Mouse (Mus musculus) gastrocnemius, postnatal 25 days (tissue): ENCODE measurements around the gene Slc4a4. TPM values are rescaled to one million over a fixed set of nuclear protein-coding genes. Genes with fewer than 3 reads are reported as not detected.
"Not testable (repeated sequence)": the region's sequence is repeated elsewhere in the genome, so short reads cannot be mapped to it uniquely, and the experiment has no call there.

Experiments
- DNase-seq: peaks from one replicate; pipeline ENCODE4 v3.0.0; 2022
- total RNA-seq, 2 experiments: library from RNA; stranded (reverse); gene quantifications; 1 replicate in 1 of 2; 2 replicates in 1 of 2; pipeline ENCODE4 v1.2.3; 2021

The Slc4a4 gene
- total RNA-seq, 2 experiments from 2014 or later = 9.7 to 12.3 TPM

DNA sequence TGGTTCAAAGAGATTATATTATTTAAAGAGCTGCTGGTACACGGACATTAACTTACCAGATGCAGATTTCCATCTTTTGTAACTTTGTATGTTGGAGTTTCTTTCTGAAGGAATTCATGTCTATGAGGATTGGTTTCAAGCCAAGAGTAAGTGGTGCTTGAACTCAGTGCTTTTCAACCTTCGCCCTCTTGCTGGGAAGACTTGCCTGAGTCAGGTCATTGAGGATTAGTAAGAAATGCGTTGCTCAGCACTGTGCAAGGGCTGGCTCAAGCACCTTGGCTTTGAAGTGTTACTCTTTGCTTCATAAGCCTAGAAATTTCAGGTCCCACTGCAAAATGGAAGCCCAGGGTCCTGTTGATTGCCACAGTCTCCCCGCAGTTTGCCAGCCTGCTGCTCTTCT, 196.9 kb downstream of the Slc4a4 start:
- DNase-seq = no peak

GRCm38 (mm10) chr5:89087916-89088315, 201.3 kb downstream of the Slc4a4 start:
- DNase-seq = no peak

- no peak for DNase-seq
Observed at GRCm38 (mm10) chr5:89088462-89088861, 201.8 kb downstream of the Slc4a4 start.

DNA sequence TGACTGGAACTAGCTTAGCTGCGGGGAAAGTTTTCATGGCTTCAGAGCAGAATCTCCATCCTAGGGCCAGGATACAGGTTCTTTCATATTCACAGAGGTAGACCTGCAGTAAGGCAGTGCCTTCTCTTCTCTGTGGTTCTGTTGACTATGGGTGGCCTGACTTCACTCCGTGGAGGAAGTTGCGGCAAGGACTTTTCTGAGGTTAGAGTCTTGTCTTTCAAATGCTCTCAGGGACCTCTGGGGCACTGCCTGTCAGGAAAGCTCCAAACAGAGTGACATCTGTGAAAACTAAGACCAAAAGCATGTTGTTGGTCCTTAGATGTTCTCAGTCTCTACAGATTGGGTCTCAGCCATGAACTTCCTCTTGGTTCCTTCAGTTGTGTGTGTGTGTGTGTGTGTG, 203.5 kb downstream of the Slc4a4 start:
- no peak for DNase-seq

GRCm38 (mm10) chr5:89096371-89096770, 209.8 kb downstream of the Slc4a4 start:
- DNase-seq = no peak

GRCm38 (mm10) chr5:89097291-89097690, 210.7 kb downstream of the Slc4a4 start:
- no peak for DNase-seq

DNA sequence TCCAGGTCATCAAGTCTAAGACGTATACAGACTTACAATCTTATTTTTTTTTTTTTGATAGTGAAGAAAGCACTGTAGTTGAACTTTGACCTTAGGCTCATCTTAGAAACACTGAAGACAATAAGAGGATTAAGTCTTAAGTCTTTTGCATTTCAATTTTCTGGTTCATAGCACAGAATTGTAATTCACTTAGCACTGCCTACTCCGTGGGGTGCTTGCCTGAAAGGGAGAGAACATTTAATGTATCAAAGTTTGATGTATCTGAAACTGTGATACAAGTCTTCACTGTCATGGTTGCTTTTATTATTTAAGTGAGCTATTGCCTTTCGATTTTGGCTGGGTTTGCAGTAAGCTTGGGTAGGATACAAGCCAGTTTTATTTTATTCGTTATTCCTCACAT, 211.5 kb downstream of the Slc4a4 start:
- DNase-seq = no peak

DNA sequence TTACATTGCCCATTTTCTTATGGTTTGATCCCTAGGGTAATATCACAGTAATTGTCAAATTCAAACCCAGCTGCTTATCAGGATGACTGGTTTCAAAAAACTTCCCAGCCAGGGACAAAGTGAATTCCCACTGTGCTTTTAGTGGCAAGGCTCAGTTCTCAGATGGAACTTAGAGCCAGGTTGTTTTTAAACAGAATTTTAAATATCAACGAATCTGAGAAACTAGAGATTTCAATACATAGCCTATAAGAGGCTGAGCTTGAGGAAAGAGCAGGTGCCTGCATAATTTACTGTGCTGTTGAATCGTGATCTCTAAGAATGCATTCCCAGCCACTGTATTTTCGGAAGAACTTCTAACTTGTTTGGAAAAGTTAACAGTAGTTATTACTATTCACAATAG, 213.3 kb downstream of the Slc4a4 start:
- DNase-seq = no peak

DNA sequence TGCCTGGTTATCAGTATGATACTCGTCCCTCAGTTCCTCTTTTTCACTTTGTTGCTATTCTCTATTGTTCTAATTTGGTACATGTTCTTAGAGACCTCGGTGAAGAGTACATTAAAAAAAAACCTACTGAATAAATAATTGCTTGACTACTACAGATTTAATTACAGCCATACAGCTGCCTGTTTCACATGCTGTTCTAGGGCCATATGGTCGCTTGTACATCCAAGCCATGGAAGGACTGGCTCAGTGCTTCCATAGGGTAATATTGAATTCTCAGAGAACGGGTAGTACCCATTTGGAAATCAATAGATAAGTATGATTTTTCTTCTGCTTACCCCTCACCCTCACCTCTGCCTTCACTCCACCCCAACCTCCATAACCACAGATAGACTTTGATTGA, 215.9 kb downstream of the Slc4a4 start:
- no peak for DNase-seq

- no peak for DNase-seq
Observed at GRCm38 (mm10) chr5:89105346-89105745, 218.7 kb downstream of the Slc4a4 start.

- DNase-seq = no peak
Observed at GRCm38 (mm10) chr5:89106217-89106616, 219.6 kb downstream of the Slc4a4 start.

- no peak for DNase-seq
Observed at GRCm38 (mm10) chr5:89108809-89109208, 222.2 kb downstream of the Slc4a4 start.

DNA sequence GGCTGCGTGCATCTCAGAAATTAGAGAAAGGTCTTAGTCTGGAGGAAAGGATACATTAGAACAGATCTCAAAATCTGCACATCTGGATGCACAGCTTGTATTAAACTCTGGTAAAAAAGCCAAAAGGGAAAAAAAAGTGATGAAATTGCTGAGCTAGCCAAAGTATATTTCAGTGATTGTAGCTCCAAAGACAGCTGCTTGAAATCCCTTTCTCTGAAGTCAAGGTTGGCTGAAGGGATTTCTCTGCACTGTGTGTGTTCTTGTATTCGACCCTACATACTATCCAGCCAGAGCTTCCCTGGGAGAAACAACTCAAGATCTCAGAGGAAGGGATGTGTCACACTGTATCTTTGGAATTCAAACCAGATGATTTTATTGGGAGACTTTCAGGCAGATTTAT, 223.2 kb downstream of the Slc4a4 start:
- no peak for DNase-seq

GRCm38 (mm10) chr5:89111987-89112386, 225.4 kb downstream of the Slc4a4 start:
- not testable (repeated sequence) for DNase-seq

- DNase-seq = no peak
Observed at GRCm38 (mm10) chr5:89120881-89121280, 234.3 kb downstream of the Slc4a4 start.

- DNase-seq = no peak
Observed at GRCm38 (mm10) chr5:89123270-89123903, 236.8 kb downstream of the Slc4a4 start.

- DNase-seq = no peak
Observed at GRCm38 (mm10) chr5:89128210-89128609, 241.6 kb downstream of the Slc4a4 start.

- DNase-seq = no peak
Observed at GRCm38 (mm10) chr5:89135776-89136175, 249.2 kb downstream of the Slc4a4 start.

DNA sequence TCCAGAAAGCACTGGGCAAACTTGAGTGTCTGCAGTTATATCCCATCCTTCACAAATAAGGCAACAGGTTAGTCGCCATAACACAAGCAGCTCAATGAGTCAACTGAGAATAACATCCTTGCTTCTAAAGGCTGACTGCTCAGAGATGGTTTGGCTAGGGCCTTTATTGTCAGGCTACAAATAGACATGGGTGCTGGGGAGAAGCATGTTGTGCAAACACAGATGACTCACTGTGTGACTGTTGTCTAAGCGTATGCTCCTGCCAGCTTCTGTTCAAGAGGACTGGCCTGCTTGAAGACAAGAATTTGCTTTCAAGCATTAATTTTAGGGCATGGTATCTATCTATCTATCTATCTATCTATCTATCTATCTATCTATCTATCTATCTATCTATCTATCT, 253.5 kb downstream of the Slc4a4 start:
- DNase-seq = no peak

DNA sequence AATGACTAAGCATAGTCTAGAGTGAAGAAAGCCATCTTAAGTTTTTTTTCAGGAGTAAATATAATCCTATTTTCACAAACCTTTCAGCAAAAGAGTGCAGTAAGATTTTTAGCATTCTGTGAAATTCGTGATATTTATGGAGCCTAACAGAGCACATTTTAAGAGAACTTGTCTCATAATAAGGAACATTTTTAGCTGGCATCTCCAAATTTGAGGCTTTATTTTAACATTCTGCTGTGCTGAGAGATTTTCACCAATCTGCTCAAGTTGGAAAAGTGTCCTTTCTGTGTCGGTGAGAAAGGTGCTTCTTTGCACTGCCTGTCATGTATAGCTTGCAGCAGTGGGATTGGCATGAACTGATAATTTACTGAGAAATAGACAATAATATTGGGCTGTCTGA, 255.1 kb downstream of the Slc4a4 start:
- no peak for DNase-seq

GRCm38 (mm10) chr5:89146276-89146675, 259.7 kb downstream of the Slc4a4 start:
- peak; percentile 15 for DNase-seq

DNA sequence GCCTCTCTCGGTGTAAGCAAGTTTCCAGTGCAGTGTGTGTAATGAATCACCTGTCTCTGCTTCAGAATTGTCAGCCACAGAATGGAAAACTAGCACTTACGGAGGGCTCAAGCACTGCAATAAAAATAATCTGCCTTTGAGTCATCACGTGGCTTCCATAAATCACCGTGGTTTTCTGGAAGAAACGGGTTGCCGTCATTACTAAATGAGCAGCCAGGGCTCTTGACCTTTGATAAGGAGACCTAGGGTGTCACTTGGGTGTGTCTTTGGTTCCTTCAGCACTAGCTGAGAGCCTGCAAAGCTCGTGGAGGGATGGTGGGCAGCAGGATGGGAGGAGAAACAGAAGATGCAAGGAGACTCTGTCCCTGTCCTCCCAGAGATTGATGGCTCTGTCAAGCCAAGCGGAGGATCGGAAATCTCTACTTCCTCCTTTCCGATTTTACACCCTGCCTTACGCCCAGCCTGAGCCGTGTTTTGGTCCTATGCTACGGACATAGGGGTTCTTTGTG, 260.7 kb downstream of the Slc4a4 start:
- peak; percentile 11 for DNase-seq

DNA sequence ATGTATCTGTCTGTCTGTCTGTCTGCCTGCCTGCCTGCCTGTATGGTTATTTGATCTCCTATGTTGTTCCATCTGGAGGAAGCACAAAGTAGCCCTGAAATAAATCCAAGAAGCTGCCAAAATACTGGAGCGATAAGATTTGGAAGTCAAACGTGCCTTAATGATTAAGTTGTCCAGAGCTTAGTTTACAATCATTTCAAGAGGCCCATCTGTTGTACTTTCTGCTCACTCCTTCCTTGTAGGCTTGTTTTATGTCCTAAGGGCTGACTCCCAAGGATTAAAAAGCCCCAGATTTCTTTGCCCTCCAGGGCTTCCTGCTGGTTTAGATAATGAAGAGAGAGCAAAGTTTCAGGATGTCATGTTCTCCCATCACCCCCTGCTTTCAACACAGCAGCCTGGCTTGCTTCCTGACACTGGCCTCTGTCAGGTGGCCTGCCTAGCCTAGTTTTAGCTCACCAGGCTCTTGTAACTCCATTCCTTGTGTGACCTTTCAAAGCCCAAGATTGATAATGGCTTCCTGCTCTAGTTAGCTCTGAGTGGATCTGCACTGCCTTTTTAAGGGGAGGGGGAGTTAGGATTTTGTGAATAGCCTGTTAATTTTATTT, 262.9 kb downstream of the Slc4a4 start:
- peak; percentile 39 for DNase-seq

DNA sequence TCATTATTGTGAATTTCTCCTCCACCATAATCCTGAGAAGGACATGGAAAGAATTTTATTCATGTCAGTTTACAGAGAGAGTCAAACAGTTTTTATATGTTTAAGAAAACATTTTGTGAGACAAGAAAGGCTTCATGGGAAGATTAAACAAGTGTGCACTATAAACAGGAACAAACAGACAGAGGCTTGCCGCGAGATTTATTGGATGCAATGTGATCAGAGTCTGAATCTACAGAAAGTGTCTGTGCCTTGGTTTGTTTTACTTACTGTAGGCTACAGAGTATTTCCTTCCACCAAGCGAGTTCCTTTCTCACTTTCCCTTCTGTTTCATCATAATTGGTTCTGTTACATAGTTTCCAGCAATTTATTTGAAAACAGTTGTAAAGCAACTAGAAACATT, 264.5 kb downstream of the Slc4a4 start:
- no peak for DNase-seq
